ENCODE assay signal across 7 mouse cellular contexts in the genomic region with DNA sequence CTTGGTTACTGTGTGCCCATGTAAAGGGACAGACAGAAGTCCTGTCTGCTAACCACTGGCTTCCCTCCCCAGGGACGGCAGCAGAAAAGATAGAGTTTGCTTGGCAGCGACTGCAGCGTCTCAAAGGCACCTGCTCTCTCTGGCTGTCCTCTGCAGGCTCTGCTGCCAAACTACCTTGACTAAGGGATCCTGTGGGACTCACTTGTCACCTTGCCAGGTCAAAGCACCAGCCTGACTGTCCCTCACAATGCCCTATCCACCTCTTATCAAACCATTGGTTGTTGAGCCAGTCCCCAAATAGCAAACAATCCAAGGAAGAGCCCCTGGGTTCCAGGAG. TPM values are rescaled to one million over a fixed set of nuclear protein-coding genes. Genes with fewer than 3 reads are reported as not detected.
A peak's percentile ranks its signal among the peaks of the same experiment; 100 is the strongest.
DNase-seq lines count a peak whose midpoint lies in the region; ATAC-seq and TF ChIP-seq lines count a peak whose summit lies in the region.

No protein-coding gene starts in this region.

- peak overlapping the region; percentile 97 for H3K27ac ChIP-seq in embryonic facial prominence, embryonic 14.5 days (replicated peaks; ENCODE audit: low read depth, low read length)
- peak overlapping the region; percentile 91 to 94 for H3K27ac ChIP-seq in heart, embryonic 14.5 days (replicated peaks in 1 of 2; ENCODE audit: control insufficient read depth in 1 of 2, insufficient read depth in 1 of 2, low read depth in 2 of 2, low read length in 2 of 2)
- H3K27ac ChIP-seq in limb, embryonic 14.5 days (replicated peaks; ENCODE audit: low read depth, low read length): peak overlapping the region; percentile 93
- H3K27ac ChIP-seq in stomach, embryonic 15.5 days: peak overlapping the region; percentile 95

- H3K27me3 ChIP-seq in embryonic facial prominence, embryonic 14.5 days (replicated peaks; ENCODE audit: control insufficient read depth, insufficient read depth, low read length): no peaks in the 10 kb centered on the region
- no peaks in the 10 kb centered on the region for H3K27me3 ChIP-seq in heart, embryonic 14.5 days (ENCODE audit: control insufficient read depth, insufficient read depth, low read length)
- H3K27me3 ChIP-seq in limb, embryonic 14.5 days (ENCODE audit: control insufficient read depth, insufficient read depth, low read length): no peaks in the 10 kb centered on the region
- H3K27me3 ChIP-seq in stomach, embryonic 15.5 days (replicated peaks): no peaks in the 10 kb centered on the region

- H3K4me3 ChIP-seq in embryonic facial prominence, embryonic 14.5 days (ENCODE audit: low read depth, low read length): no peak overlapping the region
- 0 out of 4 replicates have a peak overlapping the region, but pooled peaks of 1 of the 2 experiments have one; percentile 23 for H3K4me3 ChIP-seq in heart, embryonic 14.5 days (ENCODE audit: control insufficient read depth in 1 of 2, insufficient read depth in 1 of 2, low read depth in 1 of 2, low read length in 2 of 2)
- H3K4me3 ChIP-seq in limb, embryonic 14.5 days (replicated peaks; ENCODE audit: low read length): no peak overlapping the region
- peak overlapping the region; percentile 8; the same call in 1 of the 2 replicates for H3K4me3 ChIP-seq in stomach, embryonic 15.5 days (replicated peaks)

- peaks cover 14% of the 10 kb centered on the region for H3K4me1 ChIP-seq in embryonic facial prominence, embryonic 14.5 days (ENCODE audit: control insufficient read depth, insufficient read depth, low read length)
- H3K4me1 ChIP-seq in heart, embryonic 14.5 days (ENCODE audit: control insufficient read depth in 2 of 2, insufficient read depth in 2 of 2, low read length in 2 of 2): peaks cover 12 to 18% of the 10 kb centered on the region in 2 experiments
- H3K4me1 ChIP-seq in limb, embryonic 14.5 days (ENCODE audit: control insufficient read depth, insufficient read depth, low read length): peaks cover 14% of the 10 kb centered on the region
- H3K4me1 ChIP-seq in stomach, embryonic 15.5 days: peaks cover 16% of the 10 kb centered on the region

- ATAC-seq in embryonic facial prominence, embryonic 14.5 days (ENCODE audit: low read depth): no peak
- no peak for ATAC-seq in heart, embryonic 14.5 days (ENCODE audit: insufficient number of reproducible peaks, insufficient read depth, low FRiP score, low read depth)
- ATAC-seq in limb, embryonic 14.5 days (ENCODE audit: low FRiP score, low read depth): no peak
- no peak for ATAC-seq in stomach, embryonic 15.5 days (ENCODE audit: insufficient read depth, low FRiP score, low read depth)

- H3K4me2 ChIP-seq in embryonic facial prominence, embryonic 14.5 days (ENCODE audit: low read depth, low read length): peak overlapping the region; percentile 40; the same call in 1 of the 2 replicates
- peak overlapping the region; percentile 60 for H3K4me2 ChIP-seq in heart, embryonic 14.5 days (ENCODE audit: low read length)
- no peak overlapping the region for H3K4me2 ChIP-seq in limb, embryonic 14.5 days (replicated peaks; ENCODE audit: low read depth, low read length, severe bottlenecking)
- peak overlapping the region; percentile 47; the same call in 1 of the 2 replicates for H3K4me2 ChIP-seq in stomach, embryonic 15.5 days

- 39% methylated on average over 3 of the region's 3 CpGs for WGBS in embryonic facial prominence, embryonic 14.5 days
- WGBS in heart, embryonic 14.5 days: 12% methylated on average over 3 of the region's 3 CpGs
- 44% methylated on average over 3 of the region's 3 CpGs for WGBS in limb, embryonic 14.5 days
- 37% methylated on average over 3 of the region's 3 CpGs for WGBS in stomach, embryonic 15.5 days

- no peaks in the 10 kb centered on the region for H3K9me3 ChIP-seq in embryonic facial prominence, embryonic 14.5 days (ENCODE audit: control insufficient read depth, low read length)
- no peaks in the 10 kb centered on the region for H3K9me3 ChIP-seq in heart, embryonic 14.5 days (ENCODE audit: control insufficient read depth, low read length)
- H3K9me3 ChIP-seq in limb, embryonic 14.5 days (ENCODE audit: control insufficient read depth, low read length): no peaks in the 10 kb centered on the region
- no peaks in the 10 kb centered on the region for H3K9me3 ChIP-seq in stomach, embryonic 15.5 days

- no peak for TF ChIP-seq POLR2A in limb, embryonic 14.5 days (IDR thresholded peaks at IDR 0.05; ENCODE audit: borderline replicate concordance, extremely low read depth, insufficient read depth, insufficient read length)

- peak; percentile 56 for DNase-seq in thymus, postnatal 4 days
- no peak for DNase-seq in thymus, postnatal 0 days (ENCODE audit: low spot score)
- peak; percentile 24 for DNase-seq in embryonic facial prominence, embryonic 14.5 days (ENCODE audit: low spot score)
- no peak for DNase-seq in limb, embryonic 14.5 days (ENCODE audit: low spot score)
- DNase-seq in c-Kit-positive CD71-positive TER-119-positive erythroid progenitor cells, embryonic 14.5 days (ENCODE audit: low spot score): no peak

- peak overlapping the region; percentile 61 for H3K9ac ChIP-seq in embryonic facial prominence, embryonic 14.5 days (ENCODE audit: low read depth, low read length)
- H3K9ac ChIP-seq in heart, embryonic 14.5 days (ENCODE audit: low read length): peak overlapping the region; percentile 71
- peak overlapping the region; percentile 53; the same call in 1 of the 2 replicates for H3K9ac ChIP-seq in limb, embryonic 14.5 days (ENCODE audit: low read depth, low read length, severe bottlenecking)
- no peak overlapping the region for H3K9ac ChIP-seq in stomach, embryonic 15.5 days

- no peaks in the 10 kb centered on the region for H3K36me3 ChIP-seq in embryonic facial prominence, embryonic 14.5 days (ENCODE audit: control insufficient read depth, insufficient read depth, low read length)
- H3K36me3 ChIP-seq in heart, embryonic 14.5 days (ENCODE audit: control insufficient read depth, insufficient read depth, low read length): no peaks in the 10 kb centered on the region
- no peaks in the 10 kb centered on the region for H3K36me3 ChIP-seq in limb, embryonic 14.5 days (ENCODE audit: control insufficient read depth, insufficient read depth, low read length)
- H3K36me3 ChIP-seq in stomach, embryonic 15.5 days: no peaks in the 10 kb centered on the region

RNA-seq across cellular contexts. Expression of gene Pcbp1, which starts 38.0 kb away (rescaled TPM):
- polyA plus RNA-seq in thymus, postnatal 0 days (2015; fragmentation: Nextera tagmentation; extraction: Ambion mirVana): 466 and 487 TPM in 2 replicates
- polyA plus RNA-seq in embryonic facial prominence, embryonic 14.5 days (2014; fragmentation: Nextera tagmentation; extraction: Ambion mirVana): 397 and 402 TPM in 2 replicates
- 297 and 312 TPM in 2 replicates for polyA plus RNA-seq in heart, embryonic 14.5 days (2014; fragmentation: Nextera tagmentation; extraction: Ambion mirVana)
- 333 and 395 TPM in 2 replicates for polyA plus RNA-seq in limb, embryonic 14.5 days (2012; rRNA removed)
- polyA plus RNA-seq in limb, embryonic 14.5 days (2014; fragmentation: Nextera tagmentation; extraction: Ambion mirVana): 445 and 455 TPM in 2 replicates
- 518 and 529 TPM in 2 replicates for polyA plus RNA-seq in stomach, embryonic 15.5 days (2015; fragmentation: Nextera tagmentation; extraction: Ambion mirVana)

RNA-seq across cellular contexts. Expression of gene C87436, which starts 49.9 kb away (rescaled TPM):
- 29.8 and 30.8 TPM in 2 replicates for polyA plus RNA-seq in thymus, postnatal 0 days (2015; fragmentation: Nextera tagmentation; extraction: Ambion mirVana)
- polyA plus RNA-seq in embryonic facial prominence, embryonic 14.5 days (2014; fragmentation: Nextera tagmentation; extraction: Ambion mirVana): 22.7 and 23.9 TPM in 2 replicates
- polyA plus RNA-seq in heart, embryonic 14.5 days (2014; fragmentation: Nextera tagmentation; extraction: Ambion mirVana): 17.1 and 20.0 TPM in 2 replicates
- 16.0 and 19.1 TPM in 2 replicates for polyA plus RNA-seq in limb, embryonic 14.5 days (2012; rRNA removed)
- polyA plus RNA-seq in limb, embryonic 14.5 days (2014; fragmentation: Nextera tagmentation; extraction: Ambion mirVana): 20.6 and 22.2 TPM in 2 replicates
- polyA plus RNA-seq in stomach, embryonic 15.5 days (2015; fragmentation: Nextera tagmentation; extraction: Ambion mirVana): 20.9 and 24.9 TPM in 2 replicates

Comparison
In these comparisons a context has a peak if more than half of its experiments do, and no peak if none do; other contexts are left out.
1. DNase-seq: peak in thymus, postnatal 4 days (single experiment) and embryonic facial prominence, embryonic 14.5 days (single experiment); none in thymus, postnatal 0 days (single experiment), limb, embryonic 14.5 days (single experiment) and c-Kit-positive CD71-positive TER-119-positive erythroid progenitor cells, embryonic 14.5 days (single experiment).
2. Peak in every context shown above with its lines, with median percentiles within 50 percentile points of each other: H3K27ac ChIP-seq.